Mouse (Mus musculus) neural tube, embryonic 14.5 days (tissue): ENCODE data around the gene Irf9. TPM values are rescaled to one million over a fixed set of nuclear protein-coding genes. Genes with fewer than 3 reads are reported as not detected.
A peak's percentile ranks its signal among the peaks of the same experiment; 100 is the strongest.

Experiments
- ATAC-seq: fragments of 200-750 bp; cut with Nextera tagmentation; 2 replicates; pipeline ENCODE4 v1.8.0; 2017; ENCODE audit warnings: low read depth, mild to moderate bottlenecking, moderate TSS enrichment, moderate library complexity
- H3K27ac ChIP-seq: fragments of 300-500 bp; sonication (generic); 2 replicates; pipeline ENCODE4 v1.5.1; 2014; ENCODE audit warnings: low read depth, mild to moderate bottlenecking, control low read depth, low read length, moderate library complexity, mixed read lengths
- H3K27me3 ChIP-seq: fragments of 300-500 bp; sonication (generic); 2 replicates; pipeline ENCODE4 v1.6.1; 2014; ENCODE audit warnings: low read length; ENCODE audit not compliant: control insufficient read depth, insufficient read depth
- H3K36me3 ChIP-seq: fragments of 300-500 bp; sonication (generic); 2 replicates; pipeline ENCODE4 v1.6.1; 2014; ENCODE audit warnings: low read length, mixed read lengths; ENCODE audit not compliant: control insufficient read depth, insufficient read depth
- H3K4me1 ChIP-seq: fragments of 300-500 bp; sonication (generic); 2 replicates; pipeline ENCODE4 v1.6.1; 2014; ENCODE audit warnings: low read length; ENCODE audit not compliant: control insufficient read depth, insufficient read depth
- H3K4me2 ChIP-seq: fragments of 300-500 bp; sonication (generic); 2 replicates; pipeline ENCODE4 v1.6.1; 2014; ENCODE audit warnings: mild to moderate bottlenecking, low read depth, low read length, control low read depth
- H3K4me3 ChIP-seq: fragments of 300-500 bp; sonication (generic); 2 replicates; pipeline ENCODE4 v1.5.1; 2014; ENCODE audit warnings: low read depth, low read length, control low read depth, mixed read lengths
- H3K9ac ChIP-seq: fragments of 300-500 bp; sonication (generic); replicated peaks from 2 replicates; pipeline ENCODE4 v1.6.1; 2014; ENCODE audit warnings: low read depth, mild to moderate bottlenecking, control low read depth, low read length, mixed read lengths
- H3K9me3 ChIP-seq: fragments of 300-500 bp; sonication (generic); 2 replicates; pipeline ENCODE4 v1.6.1; 2016; ENCODE audit warnings: low read length; ENCODE audit not compliant: control insufficient read depth
- WGBS: fragments of 180-500 bp; shearing (Covaris S2); extraction: QIAGEN DNeasy Blood & Tissue Kit; methylation state at CpG from one replicate; pipeline ENCODE4 v1.1.7; 2014; 5-methylcytosine and 5-hydroxymethylcytosine counted together
- polyA plus RNA-seq: library from polyadenylated mRNA; unstranded; fragments of >200 nt; fragmentation: Nextera tagmentation; extraction: Ambion mirVana; gene quantifications from 2 replicates; pipeline ENCODE4 v1.2.1, GENCODE M21; 2014

Irf9 gene
- polyA plus RNA-seq = 6.6 and 8.6 TPM in 2 replicates

- H3K4me1 ChIP-seq = no peaks in the 10 kb centered on the region
- no peaks in the 10 kb centered on the region for H3K27me3 ChIP-seq
- peaks cover 59% of the 10 kb centered on the region for H3K36me3 ChIP-seq
- WGBS = 88% methylated on average over 7 of the region's 7 CpGs
- peak within 1 kb of the TSS; percentile 34; the same call in 1 of the 2 replicates for H3K27ac ChIP-seq
- peak within 1 kb of the TSS; percentile 23 for H3K4me2 ChIP-seq
- no peaks in the 10 kb centered on the region for H3K9me3 ChIP-seq
- ATAC-seq = no peak
- H3K4me3 ChIP-seq = no peak within 1 kb of the TSS
- 0 out of 2 replicates have a peak within 1 kb of the TSS, but pooled peaks have one; percentile 48 for H3K9ac ChIP-seq
These were observed at the start of gene Irf9 for GRCm38 (mm10) chr14:55603271-55603632. TSS of gene Irf9 (plus strand) at chr14:55603571.

GRCm38 (mm10) chr14:55554635-55555034 lies 48.7 kb upstream of the Irf9 start:
- no peak for ATAC-seq
- Histone ChIP-seq H3K27ac (no peak overlapping the region), H3K9ac (no peak overlapping the region), H3K9me3 (no peaks in the 10 kb centered on the region), H3K4me2 (no peak overlapping the region), H3K36me3 (no peaks in the 10 kb centered on the region), H3K27me3 (no peaks in the 10 kb centered on the region), H3K4me3 (no peak overlapping the region), H3K4me1 (0 out of 2 replicates have a peak, but pooled peaks cover 4% of the 10 kb centered on the region)

GRCm38 (mm10) chr14:55555788-55556187 lies 47.6 kb upstream of the Irf9 start:
- no peak for ATAC-seq
- Histone ChIP-seq H3K36me3 (no peaks in the 10 kb centered on the region), H3K27me3 (no peaks in the 10 kb centered on the region), H3K4me2 (no peak overlapping the region), H3K4me1 (0 out of 2 replicates have a peak, but pooled peaks cover 4% of the 10 kb centered on the region), H3K9me3 (no peaks in the 10 kb centered on the region), H3K9ac (no peak overlapping the region), H3K4me3 (no peak overlapping the region), H3K27ac (no peak overlapping the region)
- 81% methylated on average over 3 of the region's 3 CpGs for WGBS

- H3K9me3 ChIP-seq = no peaks in the 10 kb centered on the region
- H3K4me3 ChIP-seq = no peak overlapping the region
- no peak for ATAC-seq
- H3K4me1 ChIP-seq = peaks cover 14% of the 10 kb centered on the region
- WGBS = 26% methylated on average over 5 of the region's 5 CpGs
- H3K27ac ChIP-seq = no peak overlapping the region
- no peak overlapping the region for H3K9ac ChIP-seq
- no peak overlapping the region for H3K4me2 ChIP-seq
- H3K27me3 ChIP-seq = no peaks in the 10 kb centered on the region
- H3K36me3 ChIP-seq = no peaks in the 10 kb centered on the region
These were observed 46.4 kb upstream of the Irf9 start for GRCm38 (mm10) chr14:55557003-55557402.

- Histone ChIP-seq H3K4me1 (peaks cover 16% of the 10 kb centered on the region), H3K27ac (no peak overlapping the region), H3K9me3 (no peaks in the 10 kb centered on the region), H3K27me3 (no peaks in the 10 kb centered on the region), H3K4me2 (no peak overlapping the region), H3K4me3 (no peak overlapping the region), H3K36me3 (no peaks in the 10 kb centered on the region), H3K9ac (no peak overlapping the region)
- WGBS = 93% methylated on average over 3 of the region's 3 CpGs
- no peak for ATAC-seq
These were observed 45.8 kb upstream of the Irf9 start for GRCm38 (mm10) chr14:55557587-55557986.

- H3K4me1 ChIP-seq = peaks cover 16% of the 10 kb centered on the region
- peak overlapping the region; percentile 64 for H3K4me3 ChIP-seq
- H3K9ac ChIP-seq = no peak overlapping the region; the same call in 1 of the 2 replicates
- no peak for ATAC-seq
- H3K36me3 ChIP-seq = peaks cover 6% of the 10 kb centered on the region; the same call in 1 of the 2 replicates
- H3K27me3 ChIP-seq = no peaks in the 10 kb centered on the region
- no peaks in the 10 kb centered on the region for H3K9me3 ChIP-seq
- WGBS = 64% methylated on average over 6 of the region's 6 CpGs
- peak overlapping the region; percentile 64 for H3K4me2 ChIP-seq
- H3K27ac ChIP-seq = no peak overlapping the region
These were observed 44.5 kb upstream of the Irf9 start for GRCm38 (mm10) chr14:55558740-55559448.

- Histone ChIP-seq H3K4me1 (peaks cover 16% of the 10 kb centered on the region), H3K4me3 (peak within 1 kb of the TSS; percentile 64), H3K9ac (peak within 1 kb of the TSS; percentile 67), H3K9me3 (no peaks in the 10 kb centered on the region), H3K27ac (peak within 1 kb of the TSS; percentile 99), H3K27me3 (no peaks in the 10 kb centered on the region), H3K36me3 (peaks cover 15% of the 10 kb centered on the region), H3K4me2 (peak within 1 kb of the TSS; percentile 68)
- ATAC-seq = peak; percentile 78
- under 1% methylated on average over 27 of the region's 27 CpGs for WGBS
These were observed 43.6 kb upstream of the Irf9 start, which contains the start of gene Dcaf11 for GRCm38 (mm10) chr14:55559799-55560201. TSS of gene Dcaf11 (plus strand) at chr14:55560006.

- peaks cover 17% of the 10 kb centered on the region for H3K36me3 ChIP-seq
- peak within 1 kb of the TSS; percentile 68 for H3K4me2 ChIP-seq
- H3K4me1 ChIP-seq = peaks cover 16% of the 10 kb centered on the region
- H3K27me3 ChIP-seq = no peaks in the 10 kb centered on the region
- no peaks in the 10 kb centered on the region for H3K9me3 ChIP-seq
- H3K27ac ChIP-seq = peak within 1 kb of the TSS; percentile 99
- WGBS = under 1% methylated on average over 51 of the region's 51 CpGs
- peak within 1 kb of the TSS; percentile 64 for H3K4me3 ChIP-seq
- ATAC-seq = peak; percentile 96
- peak within 1 kb of the TSS; percentile 67 for H3K9ac ChIP-seq
These were observed 42.9 kb upstream of the Irf9 start, which contains the start of gene A730061H03Rik for GRCm38 (mm10) chr14:55560202-55561073. TSS of gene A730061H03Rik (minus strand) at chr14:55560406.
